Mouse (Mus musculus) induced T-regulatory cell, adult 2 months (primary cell): ENCODE measurements around the gene Olfr1168.
"Not testable (repeated sequence)": the region's sequence is repeated elsewhere in the genome, so short reads cannot be mapped to it uniquely, and the experiment has no call there.

ENCODE experiments used
- DNase-seq: peaks from one replicate; pipeline ENCODE4 v3.0.0-alpha.2; 2012; ENCODE audit warnings: low read depth

Olfr1168 gene

DNA sequence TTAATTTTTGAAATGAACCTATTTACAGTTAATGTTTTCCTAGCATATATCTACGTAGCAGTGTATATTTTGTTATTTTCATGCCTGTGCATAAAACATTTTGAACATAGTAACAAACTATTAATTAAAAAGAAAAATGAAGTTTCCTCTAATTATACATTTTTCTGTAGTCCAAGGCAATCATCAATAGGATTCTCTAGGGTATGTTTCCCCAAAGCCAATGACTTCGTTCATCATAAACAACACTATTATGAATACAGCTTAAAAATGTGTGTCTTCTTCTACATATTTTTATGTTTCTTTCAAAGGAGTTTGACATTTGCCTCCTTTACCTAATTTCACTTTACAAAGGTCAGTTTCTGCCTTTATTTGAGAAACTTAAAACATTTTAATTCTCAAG, at the start of gene Olfr1168:
Gene Olfr1168 (plus strand): TSS at position 301 of the 400 bp plus-strand sequence.
- no peak for DNase-seq

- DNase-seq, result not testable (repeated sequence)
Measured at GRCm38 (mm10) chr2:88155093-88155492, 26.6 kb upstream of the Olfr1168 start, which contains the start of gene Olfr1167. Gene Olfr1167 (minus strand): TSS chr2:88155193.

DNA sequence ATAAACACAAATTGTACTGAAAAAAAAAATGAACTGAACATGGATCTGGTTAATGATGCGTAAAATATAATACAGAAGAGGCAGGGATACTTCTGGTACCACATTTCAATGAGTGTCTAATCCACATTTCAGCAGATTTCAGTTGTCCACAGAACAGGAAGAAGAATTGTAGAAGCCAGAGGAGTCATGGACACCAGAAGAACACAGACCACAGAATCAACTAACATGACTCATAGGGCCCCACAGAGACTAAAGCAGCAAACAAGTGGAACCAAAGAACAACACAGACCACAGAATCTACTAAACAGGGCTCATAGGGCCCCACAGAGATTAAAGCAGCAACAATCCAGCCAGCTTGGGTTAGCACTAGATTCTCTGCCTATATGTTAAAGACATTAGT, 39.1 kb downstream of the Olfr1168 start:
- no peak for DNase-seq

- DNase-seq, result no peak
Measured at GRCm38 (mm10) chr2:88228234-88228633, 46.6 kb downstream of the Olfr1168 start, which contains the start of gene Olfr1170. Gene Olfr1170 (minus strand): TSS chr2:88228334.
